Mouse (Mus musculus): Measurements from ENCODE around the gene Samt1. TPM values are rescaled to one million over a fixed set of nuclear protein-coding genes. Genes with fewer than 3 reads are reported as not detected.

The Samt1 gene
- polyA plus RNA-seq (2012; rRNA removed): not detected in 2 replicates

GRCm38 (mm10) chrX:154012540-154012939 is at the start of gene Samt1:
TSS of gene Samt1 (minus strand) at chrX:154012640.

GRCm38 (mm10) chrX:154054939-154055338 is 42.5 kb upstream of the Samt1 start, which contains the start of gene Gm10057:
TSS of gene Gm10057 (minus strand) at chrX:154055039.

GRCm38 (mm10) chrX:154033727-154034126 is 21.3 kb upstream of the Samt1 start, which contains the start of gene 4921511M17Rik:
TSS of gene 4921511M17Rik (minus strand) at chrX:154033827.

Other genes with a start within 250 kb of the Samt1 start
- 0.05 and 0.46 TPM in 2 replicates for gene Spin2c, start 180.4 kb downstream of the Samt1 start, polyA plus RNA-seq (2012; rRNA removed)
- gene 4921511M17Rik, start 21.2 kb upstream of the Samt1 start, polyA plus RNA-seq (2012; rRNA removed): not detected in 2 replicates
- gene Gm10057, start 42.4 kb upstream of the Samt1 start, polyA plus RNA-seq (2012; rRNA removed): not detected in 2 replicates
- gene Gm15140, start 108.0 kb upstream of the Samt1 start, polyA plus RNA-seq (2012; rRNA removed): not detected in 2 replicates

Data from stomach, adult 2 months (tissue).